Mouse (Mus musculus) adrenal gland, postnatal 36 days (tissue): ENCODE data around the gene Pafah2. TPM values are rescaled to one million over a fixed set of nuclear protein-coding genes. Genes with fewer than 3 reads are reported as not detected.

ENCODE experiments used
- DNase-seq, 2 experiments: peaks; one replicate each; pipeline ENCODE4 v3.0.0; 2021; ENCODE audit warnings: mixed read lengths in 1 of 2
- microRNA-seq: library from miRNA; unstranded; fragments of <30 nt; microRNA quantifications from one replicate; pipeline ENCODE4 v1.2.0, GENCODE M21; 2021
- total RNA-seq, 2 experiments: library from RNA; stranded (reverse); gene quantifications; 2 replicates each; pipeline ENCODE4 v1.2.3; 2021

Pafah2 gene
- total RNA-seq, 2 experiments from 2014 or later: 14.7 to 16.0 TPM

- DNase-seq: no peak
Observed at GRCm38 (mm10) chr4:134461252-134461651, 65.1 kb downstream of the Pafah2 start.

GRCm38 (mm10) chr4:134465789-134466188 is 69.7 kb downstream of the Pafah2 start:
- DNase-seq: no peak

- no peak for DNase-seq
Observed at GRCm38 (mm10) chr4:134466381-134467262, 70.5 kb downstream of the Pafah2 start.

- no peak for DNase-seq
Observed at GRCm38 (mm10) chr4:134467435-134468214, 71.5 kb downstream of the Pafah2 start.

- DNase-seq: peak; percentile 96
Observed at GRCm38 (mm10) chr4:134468215-134468575, 72.1 kb downstream of the Pafah2 start, which contains the start of gene Stmn1. TSS of gene Stmn1 (plus strand) at chr4:134468320.

GRCm38 (mm10) chr4:134468578-134469266 is 72.6 kb downstream of the Pafah2 start:
- DNase-seq: peak; percentile 96 to 99

GRCm38 (mm10) chr4:134469341-134469796 is 73.2 kb downstream of the Pafah2 start:
- no peak for DNase-seq

GRCm38 (mm10) chr4:134469985-134470384 is 73.9 kb downstream of the Pafah2 start:
- DNase-seq: no peak

- DNase-seq: no peak
Observed at GRCm38 (mm10) chr4:134471469-134471868, 75.3 kb downstream of the Pafah2 start.

- no peak for DNase-seq
Observed at GRCm38 (mm10) chr4:134473764-134474163, 77.6 kb downstream of the Pafah2 start.

- no peak for DNase-seq
Observed at GRCm38 (mm10) chr4:134474240-134474639, 78.1 kb downstream of the Pafah2 start.

GRCm38 (mm10) chr4:134476899-134477298 is 80.8 kb downstream of the Pafah2 start:
- no peak for DNase-seq

Small RNAs within 50 kb of the gene (microRNA-seq; reads per million reads assigned to microRNA genes)
- 3.5 reads per million, percentile 9 among the genes with 10 or more reads in this experiment for gene Gm23634

Other genes with a start within 250 kb of the Pafah2 start
- 10 to 100 TPM; 15.6 to 20.4 TPM for gene Cep85, start 209.2 kb upstream of the Pafah2 start, total RNA-seq
- gene Gm7534, start 193.3 kb upstream of the Pafah2 start, total RNA-seq: not detected
- not detected for gene Catsper4, start 168.9 kb upstream of the Pafah2 start, total RNA-seq
- under 1 TPM; 0.23 to 0.40 TPM for gene Cnksr1, start 157.9 kb upstream of the Pafah2 start, total RNA-seq
- not detected for gene E130218I03Rik, start 152.7 kb upstream of the Pafah2 start, total RNA-seq
- 10 to 100 TPM in 1 of 2 experiments, 1 to 10 TPM in 1; 9.6 to 12.9 TPM for gene Zfp593, start 150.7 kb upstream of the Pafah2 start, total RNA-seq
- gene Gm30191, start 149.4 kb upstream of the Pafah2 start, total RNA-seq: not detected
- gene Grrp1, start 142.2 kb upstream of the Pafah2 start, total RNA-seq: 10 to 100 TPM in 1 of 2 experiments, 1 to 10 TPM in 1; 6.0 to 11.6 TPM
- 10 to 100 TPM; 18.2 to 19.0 TPM for gene Pdik1l, start 108.4 kb upstream of the Pafah2 start, total RNA-seq
- not detected for gene Trim63, start 81.2 kb upstream of the Pafah2 start, total RNA-seq
- 10 to 100 TPM; 21.6 to 41.1 TPM for gene Slc30a2, start 53.1 kb upstream of the Pafah2 start, total RNA-seq
- gene Extl1, start 12.5 kb upstream of the Pafah2 start, total RNA-seq: 1 to 10 TPM; 1.7 to 2.3 TPM
- 10 to 100 TPM; 46.2 to 53.5 TPM for gene Stmn1, start 72.0 kb downstream of the Pafah2 start, total RNA-seq
- gene Paqr7, start 100.4 kb downstream of the Pafah2 start, total RNA-seq: 10 to 100 TPM; 38.7 to 56.9 TPM
- 1 to 10 TPM; 1.7 to 2.5 TPM for gene Aunip, start 114.7 kb downstream of the Pafah2 start, total RNA-seq
- gene Mtfr1l, start 139.1 kb downstream of the Pafah2 start, total RNA-seq: 100 to 1,000 TPM; 128 to 136 TPM
- gene Selenon, start 155.8 kb downstream of the Pafah2 start, total RNA-seq: 10 to 100 TPM; 28.8 to 36.9 TPM